In genomic region chr5:31630064-31630463, GRCm38 (mm10) we compare ENCODE assay signal across 7 mouse cellular contexts. TPM values are rescaled to one million over a fixed set of nuclear protein-coding genes. Genes with fewer than 3 reads are reported as not detected.
A peak's percentile ranks its signal among the peaks of the same experiment; 100 is the strongest.
DNase-seq lines count a peak whose midpoint lies in the region; ATAC-seq lines count a peak whose summit lies in the region.

No protein-coding gene starts in this region.

- 8% methylated on average over 5 of the region's 5 CpGs for WGBS in heart, embryonic 12.5 days

- peak overlapping the region; percentile 33; the same call in 1 of the 2 replicates for H3K9ac ChIP-seq in heart, embryonic 12.5 days

- intact Hi-C loops in left cerebral cortex, postnatal 10 days (cut with DNase I), result no loop called here

- no peaks in the 10 kb centered on the region for H3K9me3 ChIP-seq in heart, embryonic 12.5 days (replicated peaks)

- DNase-seq in Muller cell, postnatal 12 days (ENCODE audit: inconsistent ontology term), result peak; percentile 99
- peak; percentile 84 for DNase-seq in adrenal gland, postnatal 14 days
- peak; percentile 56 to 68 for DNase-seq in lung, adult 18-20 months
- DNase-seq in left cerebral cortex, postnatal 10 days (ENCODE audit: extremely low spot score in 1 of 2, low spot score in 2 of 2), result no peak
- DNase-seq in layer of hippocampus, postnatal 25 days (ENCODE audit: extremely low spot score in 1 of 2, low spot score in 1 of 2), result no peak
- no peak for DNase-seq in right cerebral cortex, postnatal 4 days

- peaks cover 46% of the 10 kb centered on the region for H3K4me1 ChIP-seq in heart, embryonic 12.5 days (replicated peaks)

- peak overlapping the region; percentile 93 for H3K27ac ChIP-seq in heart, embryonic 12.5 days (ENCODE audit: poor library complexity, severe bottlenecking)

- H3K4me3 ChIP-seq in heart, embryonic 12.5 days, result no peak overlapping the region

- H3K27me3 ChIP-seq in heart, embryonic 12.5 days (replicated peaks), result no peaks in the 10 kb centered on the region

- H3K4me2 ChIP-seq in heart, embryonic 12.5 days, result 0 out of 2 replicates have a peak overlapping the region, but pooled peaks have one; percentile 5

- ATAC-seq in heart, embryonic 12.5 days (ENCODE audit: insufficient number of reproducible peaks, low FRiP score), result peak; percentile 59

- H3K36me3 ChIP-seq in heart, embryonic 12.5 days, result no peaks in the 10 kb centered on the region

RNA-seq across cellular contexts. Expression of gene Mrpl33, which starts 33.3 kb away (rescaled TPM):
- total RNA-seq in adrenal gland, postnatal 14 days (2021), result 300 and 306 TPM in 2 replicates
- polyA plus RNA-seq in heart, embryonic 12.5 days (2016; fragmentation: Nextera tagmentation; extraction: Ambion mirVana), result 372 TPM in 2 replicates
- 100 to 1,000 TPM; 116 to 134 TPM for total RNA-seq in left cerebral cortex, postnatal 10 days (2021)
- total RNA-seq in layer of hippocampus, postnatal 25 days (2021), result 100 to 1,000 TPM in 1 of 2 experiments, 10 to 100 TPM in 1; 92.2 to 110 TPM

Comparison
In these comparisons a context has a peak if more than half of its experiments do, and no peak if none do; other contexts are left out.
1. DNase-seq: peak in Muller cell, postnatal 12 days (single experiment), adrenal gland, postnatal 14 days (single experiment) and lung, adult 18-20 months (2 of 2); none in left cerebral cortex, postnatal 10 days (0 of 2), layer of hippocampus, postnatal 25 days (0 of 2) and right cerebral cortex, postnatal 4 days (single experiment).